Mouse (Mus musculus) right cerebral cortex, postnatal 14 days (tissue): Measurements from ENCODE around the gene Ndufb6.
"Not testable (repeated sequence)": the region's sequence is repeated elsewhere in the genome, so short reads cannot be mapped to it uniquely, and the experiment has no call there.

Experiments
- DNase-seq: peaks from one replicate; pipeline ENCODE4 v3.0.0; 2022

The Ndufb6 gene

DNA sequence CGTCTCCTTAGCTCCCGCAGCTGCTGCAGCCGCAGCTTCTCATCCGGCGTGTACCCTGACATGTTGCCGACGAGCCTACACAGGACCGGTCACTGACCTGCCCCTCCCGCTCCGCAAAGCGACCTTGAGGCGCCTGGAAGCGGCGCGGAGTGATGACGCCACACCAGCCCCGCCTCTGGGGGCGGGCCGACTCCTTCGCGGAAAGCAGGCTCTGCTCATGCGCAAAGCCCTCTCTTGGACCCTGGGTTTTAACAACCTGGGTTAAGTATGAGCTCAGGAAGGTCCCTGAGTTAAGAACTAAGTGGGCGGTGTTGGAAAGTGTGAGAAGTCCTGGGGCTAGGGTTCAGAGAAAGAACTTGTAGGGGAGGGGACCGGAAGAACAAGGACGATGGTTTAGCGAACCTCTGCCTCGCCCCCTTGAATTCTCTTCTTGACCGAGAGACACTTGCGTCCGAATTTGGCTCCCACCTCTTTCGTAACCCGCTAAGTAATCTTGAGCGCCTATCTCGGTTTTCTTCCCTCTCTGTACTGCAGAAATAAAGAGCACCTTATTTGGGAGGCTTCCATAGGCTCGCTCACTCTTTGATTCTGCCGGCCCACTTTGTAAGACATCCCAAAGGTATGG, at the start of gene Ndufb6:
Gene Ndufb6, minus strand, starts transcription at position 146 of the 625 bp plus-strand sequence.
- peak; percentile 98 for DNase-seq

DNA sequence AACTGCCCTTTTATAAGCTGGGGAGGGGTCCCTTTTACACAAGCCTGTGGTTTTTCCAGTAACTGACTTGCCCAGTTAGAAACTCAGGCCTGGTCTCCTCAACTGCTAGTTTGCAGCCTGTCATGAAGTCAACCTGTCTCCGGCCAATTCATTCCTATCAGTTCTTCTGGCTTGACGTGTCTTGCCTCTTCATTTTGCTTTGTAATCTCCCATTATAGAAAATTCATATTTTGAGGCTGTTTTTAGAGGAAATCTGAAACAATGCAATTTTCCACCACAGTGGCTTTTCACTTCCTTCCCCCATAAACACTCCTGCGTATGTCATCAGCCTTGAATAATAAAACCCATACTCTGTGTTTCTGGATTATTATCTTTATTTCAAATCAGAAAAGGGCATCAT, 47.9 kb upstream of the Ndufb6 start:
- DNase-seq, result no peak

DNA sequence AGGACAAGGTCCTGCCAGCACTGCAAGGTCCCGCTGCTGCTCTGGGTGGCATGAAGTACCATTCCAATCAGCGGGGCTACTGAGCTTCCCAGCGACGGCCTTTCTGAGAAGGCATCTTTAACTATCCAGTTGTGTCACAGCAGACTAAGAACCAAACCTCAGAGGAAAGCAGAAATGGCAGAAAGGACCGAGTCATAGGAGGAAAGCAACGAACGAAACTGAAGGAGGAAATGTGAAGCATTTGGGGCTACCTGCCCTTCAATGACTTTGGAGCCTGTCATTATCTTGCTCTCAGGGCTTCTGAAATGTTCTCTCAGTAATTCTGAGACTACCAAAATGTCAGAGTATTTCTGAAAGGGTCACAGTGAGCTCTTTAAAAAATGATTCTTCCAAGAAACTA, 45.4 kb upstream of the Ndufb6 start:
- DNase-seq, result no peak

DNA sequence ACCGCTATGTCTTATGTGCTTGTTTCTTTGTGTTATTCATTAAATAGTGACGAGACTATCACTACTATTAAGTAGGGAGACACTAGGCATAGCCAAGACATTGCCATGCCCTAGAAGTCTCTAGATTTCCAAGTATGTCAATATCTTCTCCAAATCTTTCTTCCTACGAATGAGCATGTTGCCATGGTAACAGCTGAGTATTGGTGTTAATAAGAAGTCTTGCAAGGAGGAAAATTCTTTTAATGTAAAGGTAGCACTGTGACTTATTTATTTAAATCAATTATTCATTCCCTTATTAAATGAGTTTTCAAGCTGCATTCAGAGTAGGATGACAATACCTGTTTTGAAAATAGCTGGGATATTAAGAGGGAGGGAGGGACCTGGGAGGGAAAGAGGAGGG, 38.2 kb upstream of the Ndufb6 start:
- no peak for DNase-seq

DNA sequence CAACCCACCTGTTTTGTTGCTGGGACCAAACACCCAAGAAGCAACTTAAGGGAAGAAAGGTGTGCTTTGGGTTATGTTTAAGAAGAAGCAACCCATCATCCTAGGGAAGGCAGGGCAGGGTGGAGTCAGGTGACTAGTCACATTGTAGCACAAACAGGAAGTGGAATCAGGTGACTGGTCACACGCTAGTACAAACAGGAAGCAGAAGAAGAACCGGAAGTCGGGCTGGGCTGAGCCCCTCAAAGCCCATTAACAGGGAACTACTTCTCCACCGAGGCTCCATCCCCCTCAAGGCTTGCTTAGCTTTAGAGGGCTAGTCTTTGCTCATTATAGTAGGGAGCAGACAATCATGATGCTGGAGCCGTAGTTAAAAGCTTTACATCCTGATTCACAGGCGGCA, 33.8 kb upstream of the Ndufb6 start:
- DNase-seq, result no peak

DNA sequence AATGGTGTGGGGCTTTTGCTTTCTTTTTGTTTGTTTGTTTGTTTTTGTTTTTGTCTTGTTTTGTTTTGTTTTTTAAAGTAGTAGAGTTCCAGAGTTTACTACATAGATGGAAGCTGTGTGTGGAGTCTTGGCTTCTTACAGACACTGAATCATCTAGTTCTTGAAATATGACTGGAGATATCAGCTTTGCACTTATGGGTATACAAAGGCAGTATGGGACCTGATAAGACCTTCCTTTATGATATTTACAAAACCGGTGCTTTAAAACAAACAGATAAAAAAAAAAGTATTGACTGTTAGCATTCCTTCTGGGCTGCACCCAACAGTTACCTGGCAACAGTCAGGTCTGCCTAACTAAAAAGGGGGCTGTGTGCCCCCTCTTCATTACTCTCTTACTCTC, 33.0 kb upstream of the Ndufb6 start:
- DNase-seq, result no peak

DNA sequence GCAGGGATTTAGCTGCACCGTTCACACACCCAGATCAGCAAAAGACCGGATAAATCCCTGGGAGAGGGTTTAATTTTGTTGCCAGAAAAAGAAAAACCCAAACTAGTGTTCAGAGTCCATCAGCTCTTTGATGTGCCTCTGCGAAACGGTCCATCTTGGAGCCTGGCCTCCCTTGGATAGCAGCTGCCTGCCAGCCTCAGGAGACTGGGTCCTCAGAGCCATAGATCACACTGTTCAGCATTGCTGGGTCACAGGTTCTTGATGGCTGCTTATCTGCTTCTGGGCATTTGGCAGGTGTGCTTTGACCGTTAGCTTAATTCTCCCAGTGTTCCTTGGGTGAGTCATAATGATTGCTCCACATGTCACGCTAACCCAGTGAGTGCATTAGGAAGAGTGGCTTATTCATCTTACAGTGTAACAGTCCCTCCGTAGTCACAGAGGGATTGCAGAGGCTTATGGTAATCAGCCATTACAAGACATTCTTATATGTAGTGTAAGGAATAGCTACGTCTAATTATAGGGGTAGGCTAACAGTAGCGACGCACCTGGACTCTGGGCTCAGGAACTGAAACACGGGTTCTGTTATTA, 31.7 kb upstream of the Ndufb6 start:
- no peak for DNase-seq

DNA sequence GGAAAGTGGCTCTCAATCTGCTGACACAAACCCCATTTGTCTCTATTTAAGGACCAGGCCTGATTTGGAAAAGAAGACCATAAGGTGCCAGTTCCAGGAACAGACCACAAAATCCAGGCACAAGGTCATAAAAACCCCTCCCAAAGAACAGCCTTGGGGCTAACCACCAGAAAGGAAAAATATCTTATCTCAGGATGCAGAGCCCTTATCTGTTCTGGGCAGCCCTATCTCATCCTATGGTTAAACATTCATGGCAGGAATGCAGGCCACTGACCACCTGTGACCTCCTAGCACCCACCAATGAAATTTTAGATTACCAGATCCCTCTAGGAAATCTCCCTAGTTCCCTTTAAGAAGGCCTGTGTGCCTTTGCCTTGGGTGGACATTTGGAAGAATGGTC, 30.5 kb upstream of the Ndufb6 start:
- DNase-seq, result no peak

DNA sequence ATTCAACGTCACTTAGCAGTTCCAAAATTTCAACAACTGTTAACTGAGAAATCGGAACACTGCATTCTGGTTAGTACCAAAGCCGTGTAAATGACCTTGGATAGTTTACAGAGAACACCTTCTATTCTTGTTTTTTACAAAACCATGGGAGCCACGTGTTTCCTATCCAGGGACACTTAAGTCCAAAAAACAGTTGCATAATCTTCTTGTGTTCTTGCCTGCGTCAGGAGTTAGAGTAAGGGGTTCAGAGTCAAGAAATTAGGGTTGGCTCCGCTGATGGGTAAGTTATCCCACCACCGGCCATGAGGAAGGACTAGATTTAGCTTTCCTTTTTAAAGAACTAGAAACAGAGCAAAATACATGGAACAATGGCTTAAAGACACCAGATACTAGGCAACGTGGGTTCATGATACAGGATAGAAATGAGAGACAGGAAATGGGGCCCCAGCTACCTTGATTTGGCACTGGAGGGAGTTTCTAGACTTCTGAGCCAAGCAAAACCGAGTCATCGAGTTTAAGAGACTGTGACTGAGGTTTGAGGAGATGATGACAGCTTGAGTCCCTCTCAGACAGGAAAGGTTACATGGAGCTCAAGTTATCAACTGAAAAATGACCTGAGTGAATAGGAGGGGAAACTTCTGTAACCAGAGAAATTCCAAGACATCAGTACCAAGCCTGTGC, 23.4 kb upstream of the Ndufb6 start:
- no peak for DNase-seq

DNA sequence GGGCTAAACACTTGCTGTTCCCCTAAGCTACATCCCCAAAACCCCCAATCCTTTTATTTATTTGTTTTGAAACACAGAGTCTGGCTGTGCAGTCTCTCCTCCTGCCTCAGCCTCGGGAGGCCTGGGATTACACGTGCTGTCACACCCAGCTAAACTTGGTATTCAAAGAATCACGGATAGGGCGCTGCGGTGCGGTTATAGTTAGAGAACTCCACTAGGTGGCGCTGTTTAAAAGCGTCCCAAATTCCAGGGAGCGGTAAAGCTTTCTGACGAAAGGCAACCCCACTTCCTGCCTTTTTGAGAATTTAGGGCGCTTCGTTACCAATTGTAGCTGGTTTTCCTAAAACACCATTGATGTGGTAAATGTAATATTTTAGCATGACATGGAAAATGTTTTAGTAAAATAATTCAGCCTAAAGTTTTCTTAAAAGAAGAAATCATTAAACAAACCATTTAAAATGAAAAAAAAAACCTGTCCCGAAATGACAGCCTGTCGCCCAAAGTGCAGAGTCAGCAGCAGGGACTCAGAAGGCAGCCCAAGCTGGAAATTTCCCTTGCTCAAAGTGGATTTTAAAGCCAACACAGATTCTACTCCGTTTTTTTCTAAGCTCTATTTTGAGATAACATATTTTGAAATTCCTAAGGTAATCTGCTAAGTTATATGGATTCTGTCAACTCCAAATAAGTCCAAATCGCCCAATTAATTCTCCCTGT, 22.0 kb upstream of the Ndufb6 start:
- peak; percentile 58 for DNase-seq

DNA sequence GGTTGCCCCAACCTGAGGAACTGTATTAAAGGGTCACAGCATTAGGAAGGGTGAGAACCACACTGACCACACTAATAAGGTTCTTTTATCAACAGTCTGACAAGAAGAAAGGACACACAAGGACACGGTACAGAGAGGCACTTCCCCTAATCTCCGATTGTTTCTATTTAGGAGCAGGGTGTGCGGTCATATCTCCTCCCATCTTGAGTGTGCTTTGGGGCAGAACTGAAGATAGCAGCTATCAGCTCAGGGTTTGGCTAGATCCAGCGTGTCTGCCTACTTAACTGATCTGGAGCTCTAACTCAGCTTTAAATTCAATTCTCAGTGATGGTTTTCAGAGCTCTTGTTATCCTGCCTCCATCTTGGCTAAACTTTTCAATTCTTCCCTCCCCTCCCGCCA, 19.9 kb upstream of the Ndufb6 start:
- no peak for DNase-seq

DNA sequence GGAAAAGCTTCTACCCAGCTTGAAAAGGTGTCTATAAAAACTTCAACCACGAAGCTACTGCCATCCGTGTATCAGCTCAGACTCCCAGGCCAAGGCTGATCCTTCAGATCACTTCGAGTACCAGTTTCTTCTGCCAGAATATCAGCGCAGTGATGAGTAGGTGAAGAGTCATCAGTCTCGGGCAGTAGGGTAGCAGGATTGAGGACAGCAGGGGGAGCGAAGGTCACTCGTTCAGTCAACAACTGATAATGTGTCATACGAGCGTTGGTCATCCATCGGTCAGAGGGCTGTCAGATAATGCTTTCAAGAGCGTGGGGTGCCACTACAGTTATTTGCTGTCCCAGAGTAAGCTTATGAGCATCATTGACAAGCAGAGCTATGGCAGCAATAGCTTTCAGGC, 12.3 kb upstream of the Ndufb6 start:
- DNase-seq, result not testable (repeated sequence)

DNA sequence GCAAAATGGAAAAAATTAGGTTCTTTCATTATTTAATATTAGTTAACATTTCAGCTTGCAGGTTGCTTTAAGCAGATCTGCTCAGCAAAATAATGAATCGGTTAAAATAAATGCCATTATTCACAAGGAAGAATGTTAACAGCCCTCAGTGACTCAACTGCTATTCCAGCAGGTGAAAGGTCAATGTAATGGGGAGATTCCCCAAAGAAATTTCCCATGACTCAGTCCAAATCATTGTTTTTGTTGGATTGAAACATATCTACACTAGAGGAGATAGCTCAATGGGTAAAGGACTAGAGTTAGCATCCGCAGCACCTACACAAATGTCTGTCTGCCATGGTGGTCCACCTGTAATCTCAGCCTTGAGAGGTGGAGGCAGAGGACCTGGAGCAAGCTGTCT, 9.8 kb upstream of the Ndufb6 start:
- no peak for DNase-seq

DNA sequence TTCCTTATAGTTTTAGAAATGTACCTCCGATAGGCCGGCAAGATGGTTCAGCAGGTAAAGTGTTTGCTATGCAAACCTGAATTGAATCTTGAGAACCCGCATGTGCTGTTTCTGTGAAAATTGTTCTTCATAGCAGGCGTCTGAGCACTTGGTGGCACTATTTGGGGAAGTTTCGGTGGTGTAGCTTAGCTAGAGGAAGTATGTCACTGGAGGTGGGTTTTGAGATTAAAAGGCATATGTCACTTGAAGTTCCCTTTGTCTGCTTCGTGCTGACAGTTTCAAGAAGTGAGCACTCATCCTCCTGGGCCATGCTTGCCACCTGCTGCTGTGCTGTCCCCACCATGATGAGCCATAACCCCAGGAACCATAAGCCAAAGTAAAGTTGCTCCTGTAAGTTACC, 8.2 kb upstream of the Ndufb6 start:
- DNase-seq, result no peak

DNA sequence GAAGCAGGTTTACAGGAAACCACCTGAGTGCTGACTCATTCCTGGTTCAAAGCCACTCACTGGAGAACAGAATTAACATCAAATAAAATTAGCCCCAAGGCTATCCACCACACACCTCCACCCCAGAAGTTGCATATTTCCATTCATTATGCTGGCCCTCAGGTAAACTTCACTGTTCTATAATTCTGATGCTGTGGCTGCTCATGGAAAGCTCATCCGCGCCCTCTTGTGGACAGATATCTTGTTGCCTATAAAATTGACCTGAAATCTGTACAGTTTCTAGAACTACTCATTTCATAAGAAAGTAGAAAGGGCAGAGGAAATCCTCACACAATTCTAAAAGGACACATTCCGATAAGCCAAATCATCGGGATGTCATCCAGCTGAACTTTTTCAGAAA, 6.4 kb upstream of the Ndufb6 start:
- peak; percentile 70 for DNase-seq

DNA sequence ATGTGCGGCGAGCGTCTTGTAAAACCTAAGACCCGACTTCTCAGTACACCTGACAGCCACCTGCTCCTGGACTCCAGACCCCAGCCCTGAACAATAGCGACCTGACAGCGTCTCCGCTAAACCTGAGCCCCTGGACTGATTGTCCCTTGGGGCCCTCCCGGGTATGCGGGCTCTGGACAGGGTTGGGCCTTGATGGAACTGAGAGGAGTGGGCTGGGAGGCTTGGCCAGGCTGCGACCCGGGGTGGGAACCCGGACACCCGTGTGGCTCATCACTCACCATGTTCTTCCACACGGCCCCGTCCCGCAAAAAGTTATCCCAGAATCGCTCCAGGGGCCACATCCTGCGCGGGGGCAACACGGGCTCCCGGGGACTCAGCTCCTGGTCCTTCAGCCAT, 343 bp downstream of the Ndufb6 start:
- no peak for DNase-seq

DNA sequence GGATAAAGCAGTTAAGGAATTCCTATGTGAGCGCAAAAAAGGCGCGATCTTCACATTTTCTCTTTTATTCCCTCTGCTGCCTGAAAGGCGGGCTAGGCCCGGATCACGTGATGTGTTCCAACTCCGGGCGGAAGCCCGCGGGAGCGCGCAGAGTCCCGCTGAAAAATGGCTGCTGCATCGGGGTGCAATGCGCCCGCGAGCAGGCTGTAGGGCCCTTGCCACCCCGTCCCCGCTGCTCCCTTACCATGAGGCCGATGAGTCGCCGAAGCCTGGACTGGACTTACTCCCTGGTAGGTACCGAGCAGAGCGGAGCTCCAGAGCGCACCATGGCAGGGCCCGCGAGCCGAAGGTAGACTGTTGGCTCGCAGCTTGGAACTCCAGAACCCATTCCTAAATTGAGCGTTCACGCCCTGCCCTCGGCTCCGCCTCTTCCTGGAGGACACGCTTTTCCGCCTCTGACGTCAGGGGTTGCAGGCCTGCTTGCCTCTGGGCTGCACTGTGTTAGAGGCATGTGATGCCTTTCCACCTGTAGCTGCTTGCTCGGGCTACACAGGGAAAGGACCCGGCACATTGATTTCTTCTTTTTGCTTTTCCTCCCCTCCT, 9.7 kb downstream of the Ndufb6 start, which contains the start of the genes Smim27 and Topors:
Gene Smim27, plus strand, starts transcription at position 150 of the 603 bp plus-strand sequence.
Gene Topors, minus strand, starts transcription at position 421 of the 603 bp plus-strand sequence.
- DNase-seq, result peak; percentile 90

DNA sequence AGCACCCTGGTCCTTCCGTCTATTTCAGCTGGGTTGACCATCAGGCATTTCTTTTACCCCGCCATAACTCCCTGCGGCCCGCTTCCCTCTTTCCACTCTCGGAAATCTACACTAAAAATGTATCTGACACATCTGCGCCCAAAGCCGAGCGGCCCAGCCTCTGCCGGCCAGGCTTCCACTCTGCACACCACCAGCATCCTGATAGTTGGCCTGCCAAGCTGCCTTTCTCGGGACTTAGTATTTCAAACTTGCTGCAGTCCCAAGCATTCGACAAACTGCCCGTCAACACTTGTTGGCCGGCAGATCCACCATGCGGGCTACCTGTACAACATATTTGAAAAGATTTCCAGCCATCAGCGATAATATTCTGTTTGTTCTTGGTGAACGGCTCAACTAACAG, 10.4 kb downstream of the Ndufb6 start:
- DNase-seq, result no peak

DNA sequence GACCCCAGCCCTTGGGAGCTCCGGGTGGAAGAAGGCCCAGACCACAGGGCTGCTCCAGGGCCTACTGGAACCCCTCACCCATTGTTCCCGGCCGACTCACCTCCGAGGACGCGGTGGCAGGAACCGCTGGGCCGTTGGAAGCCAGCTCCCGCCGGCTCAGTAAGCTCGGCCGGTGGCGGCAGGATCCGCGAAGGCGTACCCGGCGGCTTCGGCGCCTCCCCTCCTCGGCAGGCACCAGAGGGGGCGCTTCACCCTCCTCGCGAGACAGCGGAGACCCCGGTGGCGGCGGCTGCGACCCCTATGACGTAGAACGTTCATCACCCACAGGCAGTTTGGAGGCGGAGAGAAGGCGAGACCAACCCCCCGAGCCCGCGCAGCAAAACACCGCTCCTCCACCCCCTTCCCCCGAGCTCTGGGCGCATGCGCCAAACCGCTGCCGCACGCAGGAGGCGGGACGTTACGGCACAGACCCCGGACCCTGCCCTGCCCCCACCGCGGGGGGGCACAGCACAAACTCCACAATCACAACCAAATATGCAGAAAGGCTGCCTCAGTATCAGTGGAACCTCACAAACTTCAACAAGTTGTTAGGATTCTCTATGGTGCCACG, 10.9 kb downstream of the Ndufb6 start:
- DNase-seq, result peak; percentile 91

DNA sequence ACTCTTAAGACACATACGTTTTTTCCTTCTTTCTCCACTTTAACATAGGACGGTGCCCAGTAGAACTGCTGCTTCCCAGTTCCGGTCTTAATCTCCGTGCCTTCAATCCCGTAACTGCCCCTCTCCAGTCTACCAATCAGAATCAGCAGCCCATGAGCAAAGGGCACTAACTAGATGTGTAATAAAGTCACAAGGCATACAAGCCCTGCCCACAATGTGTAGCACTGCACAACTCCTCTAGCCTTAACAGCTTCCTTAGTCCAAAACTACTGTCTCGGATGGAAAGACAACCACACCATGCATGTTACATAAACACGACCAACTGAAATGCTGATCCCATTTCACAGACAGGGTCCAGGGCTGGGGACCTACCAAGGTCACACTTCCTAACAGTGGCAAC, 11.5 kb downstream of the Ndufb6 start:
- DNase-seq, result no peak

DNA sequence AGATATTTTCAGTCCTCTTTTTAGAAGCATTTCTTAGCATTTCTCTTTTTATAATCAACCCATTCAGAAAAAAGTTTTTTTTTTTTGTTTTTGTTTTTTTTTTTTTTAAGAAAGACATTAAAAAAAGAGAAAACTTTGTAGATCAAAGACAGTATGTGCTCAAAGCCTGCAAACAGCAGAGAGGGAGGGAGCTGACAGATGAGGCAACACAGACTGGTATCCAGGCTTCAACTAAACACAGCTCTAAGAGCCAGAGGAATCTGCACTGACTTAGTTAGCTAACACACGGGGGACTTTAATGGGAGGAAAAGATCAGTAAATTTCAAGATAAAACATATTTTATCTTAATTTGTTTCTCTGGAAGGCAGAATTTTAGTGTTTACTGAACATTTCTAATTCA, 14.9 kb downstream of the Ndufb6 start:
- DNase-seq, result no peak

DNA sequence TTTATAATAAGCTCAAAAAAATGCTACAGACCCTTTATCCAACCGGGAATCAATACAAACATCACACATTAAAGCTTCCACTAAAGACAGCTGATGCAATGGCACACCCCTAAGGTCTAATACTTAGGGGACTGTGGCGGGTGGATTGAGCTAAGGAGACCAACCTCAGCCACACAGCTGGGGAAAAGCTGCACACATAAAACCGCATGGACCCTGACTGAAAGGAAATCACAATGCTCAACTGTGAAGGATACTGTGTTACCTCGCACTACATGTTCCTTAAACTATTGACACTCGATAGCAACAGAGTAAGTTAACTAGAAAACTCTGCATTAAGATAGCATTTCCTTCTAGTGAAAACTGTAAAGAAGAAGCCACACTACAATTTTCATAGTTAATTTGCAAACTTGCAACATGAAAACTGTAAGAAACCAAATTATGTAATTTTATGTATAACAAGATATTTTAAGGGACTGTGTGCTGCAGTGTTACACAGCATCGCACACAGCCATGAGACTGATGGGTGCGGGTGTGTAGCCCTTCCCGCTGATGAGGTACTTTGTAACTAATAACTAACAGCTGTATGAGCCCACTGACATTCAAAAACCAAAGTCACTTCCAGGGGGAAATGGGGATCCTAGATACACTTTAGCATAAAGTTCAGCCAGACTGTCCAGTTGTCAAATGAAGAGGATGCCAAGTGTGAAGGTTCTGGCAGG, 24.7 kb downstream of the Ndufb6 start:
- DNase-seq, result no peak
